Mouse (Mus musculus) forebrain, embryonic 10.5 days (tissue): ENCODE results near the gene Adgrg7. TPM values are rescaled to one million over a fixed set of nuclear protein-coding genes. Genes with fewer than 3 reads are reported as not detected.

Source experiments
- DNase-seq: peaks from one replicate; pipeline ENCODE4 v3.0.0-alpha.2; 2017; ENCODE audit warnings: low spot score; ENCODE audit errors: extremely low spot score
- H3K27ac ChIP-seq: fragments of 300-500 bp; sonication (generic); 2 replicates; pipeline ENCODE4 v1.5.1; 2016; ENCODE audit warnings: mild to moderate bottlenecking
- H3K27me3 ChIP-seq: fragments of 300-500 bp; sonication (generic); 2 replicates; pipeline ENCODE4 v1.6.1; 2016; ENCODE audit warnings: mild to moderate bottlenecking; ENCODE audit not compliant: poor library complexity, severe bottlenecking
- H3K36me3 ChIP-seq: fragments of 300-500 bp; sonication (generic); replicated peaks from 2 replicates; pipeline ENCODE4 v1.6.1; 2016; ENCODE audit warnings: mild to moderate bottlenecking, moderate library complexity
- H3K4me1 ChIP-seq: fragments of 300-500 bp; sonication (generic); 2 replicates; pipeline ENCODE4 v1.6.1; 2016
- H3K4me3 ChIP-seq: fragments of 300-500 bp; sonication (generic); 2 replicates; pipeline ENCODE4 v1.5.1; 2016; ENCODE audit warnings: mild to moderate bottlenecking, moderate library complexity
- H3K9me3 ChIP-seq: fragments of 300-500 bp; sonication (generic); 2 replicates; pipeline ENCODE4 v1.6.1; 2016; ENCODE audit warnings: mild to moderate bottlenecking, moderate library complexity
- WGBS: fragments of 180-500 bp; shearing (Covaris S2); methylation state at CpG from one replicate; pipeline ENCODE4 v1.1.7; 2016; 5-methylcytosine and 5-hydroxymethylcytosine counted together
- polyA plus RNA-seq: library from polyadenylated mRNA; unstranded; fragments of >200 nt; fragmentation: Nextera tagmentation; extraction: Ambion mirVana; gene quantifications from 2 replicates; pipeline ENCODE4 v1.2.1, GENCODE M21; 2016

Gene Adgrg7
- polyA plus RNA-seq, 1 experiment from 2014 or later, result not detected

GRCm38 (mm10) chr16:56771163-56772105 lies 24.2 kb downstream of the Adgrg7 start:
- DNase-seq, result peak; percentile 28
- 52% methylated on average over 10 of the region's 10 CpGs for WGBS

GRCm38 (mm10) chr16:56729060-56729459 lies 66.6 kb downstream of the Adgrg7 start:
- WGBS, result 42% methylated on average over 1 of the region's 1 CpGs
- H3K36me3 ChIP-seq, result no peaks in the 10 kb centered on the region
- no peaks in the 10 kb centered on the region for H3K27me3 ChIP-seq
- no peak overlapping the region for H3K27ac ChIP-seq
- H3K9me3 ChIP-seq, result no peaks in the 10 kb centered on the region
- H3K4me1 ChIP-seq, result no peaks in the 10 kb centered on the region
- H3K4me3 ChIP-seq, result no peak overlapping the region
- no peak for DNase-seq

More at GRCm38 (mm10) chr16:56771163-56772105, 24.2 kb downstream of the Adgrg7 start:
- Histone ChIP-seq H3K4me3 (no peak overlapping the region), H3K27me3 (no peaks in the 10 kb centered on the region), H3K27ac (no peak overlapping the region), H3K9me3 (no peaks in the 10 kb centered on the region), H3K4me1 (no peaks in the 10 kb centered on the region), H3K36me3 (no peaks in the 10 kb centered on the region)

- Histone ChIP-seq H3K4me1 (no peaks in the 10 kb centered on the region), H3K9me3 (no peaks in the 10 kb centered on the region)
- no peak for DNase-seq
Measured at GRCm38 (mm10) chr16:56724927-56725326, 70.7 kb downstream of the Adgrg7 start.

GRCm38 (mm10) chr16:56722357-56722756 lies 73.3 kb downstream of the Adgrg7 start:
- H3K36me3 ChIP-seq, result no peaks in the 10 kb centered on the region
- no peak overlapping the region for H3K4me3 ChIP-seq
- no peak for DNase-seq
- no peaks in the 10 kb centered on the region for H3K27me3 ChIP-seq
- no peaks in the 10 kb centered on the region for H3K4me1 ChIP-seq
- 75% methylated on average over 4 of the region's 4 CpGs for WGBS
- H3K9me3 ChIP-seq, result no peaks in the 10 kb centered on the region
- no peak overlapping the region for H3K27ac ChIP-seq

More at GRCm38 (mm10) chr16:56724927-56725326, 70.7 kb downstream of the Adgrg7 start:
- no peak overlapping the region for H3K4me3 ChIP-seq
- H3K27ac ChIP-seq, result no peak overlapping the region
- 88% methylated on average over 10 of the region's 10 CpGs for WGBS
- H3K36me3 ChIP-seq, result no peaks in the 10 kb centered on the region
- H3K27me3 ChIP-seq, result no peaks in the 10 kb centered on the region

- Histone ChIP-seq H3K9me3 (no peaks in the 10 kb centered on the region), H3K36me3 (no peaks in the 10 kb centered on the region), H3K4me1 (peaks cover 12% of the 10 kb centered on the region), H3K27ac (no peak overlapping the region), H3K4me3 (no peak overlapping the region), H3K27me3 (no peaks in the 10 kb centered on the region)
- DNase-seq, result no peak
Measured at GRCm38 (mm10) chr16:56719031-56719430, 76.6 kb downstream of the Adgrg7 start.

GRCm38 (mm10) chr16:56717224-56718200 lies 78.1 kb downstream of the Adgrg7 start, which contains the start of gene Tfg:
Tfg (minus strand) TSS chr16:56717450.
- Histone ChIP-seq H3K4me3 (peak within 1 kb of the TSS; percentile 84), H3K9me3 (no peaks in the 10 kb centered on the region), H3K27ac (peak within 1 kb of the TSS; percentile 99), H3K27me3 (no peaks in the 10 kb centered on the region), H3K4me1 (peaks cover 12% of the 10 kb centered on the region), H3K36me3 (peaks cover 7% of the 10 kb centered on the region)
- peak; percentile 100 for DNase-seq
- WGBS, result under 1% methylated on average over 62 of the region's 62 CpGs

GRCm38 (mm10) chr16:56716557-56717179 lies 79.0 kb downstream of the Adgrg7 start:
- H3K36me3 ChIP-seq, result peaks cover 16% of the 10 kb centered on the region
- WGBS, result 1% methylated on average over 26 of the region's 38 CpGs
- H3K9me3 ChIP-seq, result no peaks in the 10 kb centered on the region
- peak overlapping the region; percentile 84 for H3K4me3 ChIP-seq
- H3K4me1 ChIP-seq, result peaks cover 12% of the 10 kb centered on the region
- H3K27ac ChIP-seq, result peak overlapping the region; percentile 99
- no peak for DNase-seq
- H3K27me3 ChIP-seq, result no peaks in the 10 kb centered on the region

- no peaks in the 10 kb centered on the region for H3K9me3 ChIP-seq
- H3K4me1 ChIP-seq, result peaks cover 12% of the 10 kb centered on the region
- peaks cover 26% of the 10 kb centered on the region for H3K36me3 ChIP-seq
- peak overlapping the region; percentile 84 for H3K4me3 ChIP-seq
- DNase-seq, result no peak
- no peaks in the 10 kb centered on the region for H3K27me3 ChIP-seq
- 84% methylated on average over 3 of the region's 3 CpGs for WGBS
- H3K27ac ChIP-seq, result 0 out of 2 replicates have a peak overlapping the region, but pooled peaks have one; percentile 99
Measured at GRCm38 (mm10) chr16:56715608-56716007, 80.0 kb downstream of the Adgrg7 start.

- H3K4me3 ChIP-seq, result no peak overlapping the region
- WGBS, result 98% methylated on average over 3 of the region's 3 CpGs
- H3K36me3 ChIP-seq, result peaks cover 79% of the 10 kb centered on the region
- DNase-seq, result no peak
- no peaks in the 10 kb centered on the region for H3K9me3 ChIP-seq
- no peaks in the 10 kb centered on the region for H3K27me3 ChIP-seq
- no peaks in the 10 kb centered on the region for H3K4me1 ChIP-seq
- no peak overlapping the region for H3K27ac ChIP-seq
Measured at GRCm38 (mm10) chr16:56710071-56710470, 85.6 kb downstream of the Adgrg7 start.

- WGBS, result 89% methylated on average over 3 of the region's 3 CpGs
- H3K9me3 ChIP-seq, result no peaks in the 10 kb centered on the region
- no peak overlapping the region for H3K4me3 ChIP-seq
- no peak overlapping the region for H3K27ac ChIP-seq
- DNase-seq, result no peak
- H3K36me3 ChIP-seq, result peaks cover 90% of the 10 kb centered on the region
- no peaks in the 10 kb centered on the region for H3K27me3 ChIP-seq
- no peaks in the 10 kb centered on the region for H3K4me1 ChIP-seq
Measured at GRCm38 (mm10) chr16:56705731-56706130, 89.9 kb downstream of the Adgrg7 start.

- no peak overlapping the region for H3K4me3 ChIP-seq
- WGBS, result 87% methylated on average over 3 of the region's 3 CpGs
- peaks cover 87% of the 10 kb centered on the region for H3K36me3 ChIP-seq
Measured at GRCm38 (mm10) chr16:56700898-56701297, 94.8 kb downstream of the Adgrg7 start.

GRCm38 (mm10) chr16:56696448-56696847 lies 99.2 kb downstream of the Adgrg7 start:
- H3K9me3 ChIP-seq, result no peaks in the 10 kb centered on the region
- WGBS, result 88% methylated on average over 2 of the region's 2 CpGs
- H3K4me3 ChIP-seq, result no peak overlapping the region
- DNase-seq, result no peak
- no peaks in the 10 kb centered on the region for H3K27me3 ChIP-seq
- no peaks in the 10 kb centered on the region for H3K4me1 ChIP-seq
- H3K27ac ChIP-seq, result no peak overlapping the region
- peaks cover 93% of the 10 kb centered on the region for H3K36me3 ChIP-seq

More at GRCm38 (mm10) chr16:56700898-56701297, 94.8 kb downstream of the Adgrg7 start:
- no peaks in the 10 kb centered on the region for H3K27me3 ChIP-seq
- H3K9me3 ChIP-seq, result no peaks in the 10 kb centered on the region
- no peak overlapping the region for H3K27ac ChIP-seq
- no peak for DNase-seq
- no peaks in the 10 kb centered on the region for H3K4me1 ChIP-seq
